Mouse (Mus musculus) kidney, adult 11 months (tissue): ENCODE results near the gene Ehd2.

Experiments used
- DNase-seq: peaks from one replicate; pipeline ENCODE4 v3.0.0; 2022

The Ehd2 gene

DNA sequence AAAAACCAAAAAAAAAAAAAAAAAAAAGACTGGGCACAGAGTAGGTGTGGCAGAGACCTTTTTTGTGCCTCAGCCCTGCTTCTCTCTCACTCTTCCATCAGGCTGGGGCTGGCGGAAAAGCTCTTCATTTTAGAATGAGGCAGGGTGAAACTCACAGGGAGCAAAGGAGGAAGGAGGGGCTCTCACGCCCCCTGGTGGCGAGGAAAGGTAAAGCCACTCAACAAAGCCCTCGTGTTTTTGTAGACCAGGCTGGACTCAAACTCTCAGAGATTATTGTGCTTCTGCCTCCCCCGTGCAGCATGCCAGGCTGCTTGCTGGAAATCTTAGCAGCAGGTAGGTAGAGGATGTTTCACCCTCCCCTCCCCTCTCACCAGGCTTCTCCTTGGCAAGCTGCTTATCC lies 7.3 kb upstream of the Ehd2 start:
- DNase-seq: no peak

DNA sequence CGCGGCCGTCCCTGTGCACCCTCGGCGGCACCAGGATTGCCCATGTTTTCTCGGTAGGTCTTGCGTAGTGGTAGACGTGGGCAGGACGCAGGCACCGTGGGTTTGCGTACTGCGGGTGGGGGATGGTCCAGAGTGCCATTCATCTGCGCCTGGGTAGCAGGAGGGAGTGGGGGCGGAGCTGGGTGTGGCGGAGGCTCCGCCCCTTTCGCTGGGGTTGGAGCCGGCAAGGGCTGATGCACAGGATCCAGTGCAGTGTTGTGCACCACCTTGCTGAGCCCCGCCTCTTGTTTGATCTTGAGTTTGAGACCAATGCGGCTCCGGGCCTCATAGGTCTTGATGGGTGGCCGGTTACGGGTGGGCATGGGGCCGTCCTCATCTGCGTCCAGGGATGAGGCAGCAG lies 4.9 kb upstream of the Ehd2 start:
- no peak for DNase-seq

DNA sequence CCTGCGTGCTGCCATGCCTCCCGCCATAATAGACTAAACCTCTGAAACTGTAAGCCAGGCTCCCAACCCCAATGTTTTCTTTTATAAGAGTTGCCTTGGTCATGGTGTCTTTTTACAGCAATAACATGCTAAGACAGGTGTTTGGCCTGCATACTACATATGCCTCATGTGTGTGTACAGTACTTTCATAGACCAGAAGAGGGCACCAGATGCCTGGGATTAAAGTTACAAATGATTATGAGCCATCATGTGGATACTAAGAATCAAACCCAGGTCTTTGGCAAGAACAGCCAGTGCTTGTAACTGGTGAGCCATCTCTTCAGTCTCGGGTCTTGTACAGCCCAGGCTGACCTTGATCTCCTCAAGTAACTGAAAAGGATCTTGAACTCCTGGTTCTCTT lies 2.3 kb upstream of the Ehd2 start:
- DNase-seq: no peak

DNA sequence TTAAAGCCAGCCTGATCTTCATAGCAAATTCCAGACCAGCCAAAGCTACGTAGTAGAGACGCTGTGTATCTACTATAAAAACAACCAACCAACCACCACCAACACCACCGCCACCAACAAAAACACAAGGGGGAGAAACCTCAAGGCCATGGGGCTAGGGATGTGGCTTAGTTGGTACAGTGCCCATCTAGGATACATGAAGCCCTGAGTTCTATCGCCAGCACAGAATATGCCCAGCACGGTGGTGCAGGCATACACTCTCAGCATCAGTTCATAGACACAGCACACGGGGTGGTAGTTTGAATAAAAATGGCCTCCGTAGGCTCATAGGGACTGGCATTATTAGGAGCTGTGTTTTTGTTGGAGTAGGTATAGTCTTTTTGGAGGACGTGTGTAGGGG lies 955 bp upstream of the Ehd2 start:
- no peak for DNase-seq

DNA sequence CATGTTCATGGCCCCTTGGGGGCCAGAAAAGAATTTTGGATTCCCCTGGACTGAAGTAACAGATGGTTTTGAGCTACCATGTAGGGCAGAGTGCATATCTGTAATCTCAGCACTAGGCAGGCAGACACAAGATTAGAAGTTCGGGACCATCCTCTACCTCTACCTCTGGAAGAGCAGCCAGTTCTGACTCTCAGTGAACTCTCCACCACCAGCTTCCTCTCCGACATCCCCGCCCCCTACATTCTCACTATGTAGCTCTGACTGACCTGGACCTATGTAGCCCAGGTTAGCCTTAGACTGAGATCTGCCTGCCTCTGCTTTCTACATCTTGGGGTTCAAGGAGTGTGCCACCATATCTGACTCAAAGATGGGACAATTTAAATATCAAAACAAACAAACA lies 878 bp downstream of the Ehd2 start:
- DNase-seq: no peak

DNA sequence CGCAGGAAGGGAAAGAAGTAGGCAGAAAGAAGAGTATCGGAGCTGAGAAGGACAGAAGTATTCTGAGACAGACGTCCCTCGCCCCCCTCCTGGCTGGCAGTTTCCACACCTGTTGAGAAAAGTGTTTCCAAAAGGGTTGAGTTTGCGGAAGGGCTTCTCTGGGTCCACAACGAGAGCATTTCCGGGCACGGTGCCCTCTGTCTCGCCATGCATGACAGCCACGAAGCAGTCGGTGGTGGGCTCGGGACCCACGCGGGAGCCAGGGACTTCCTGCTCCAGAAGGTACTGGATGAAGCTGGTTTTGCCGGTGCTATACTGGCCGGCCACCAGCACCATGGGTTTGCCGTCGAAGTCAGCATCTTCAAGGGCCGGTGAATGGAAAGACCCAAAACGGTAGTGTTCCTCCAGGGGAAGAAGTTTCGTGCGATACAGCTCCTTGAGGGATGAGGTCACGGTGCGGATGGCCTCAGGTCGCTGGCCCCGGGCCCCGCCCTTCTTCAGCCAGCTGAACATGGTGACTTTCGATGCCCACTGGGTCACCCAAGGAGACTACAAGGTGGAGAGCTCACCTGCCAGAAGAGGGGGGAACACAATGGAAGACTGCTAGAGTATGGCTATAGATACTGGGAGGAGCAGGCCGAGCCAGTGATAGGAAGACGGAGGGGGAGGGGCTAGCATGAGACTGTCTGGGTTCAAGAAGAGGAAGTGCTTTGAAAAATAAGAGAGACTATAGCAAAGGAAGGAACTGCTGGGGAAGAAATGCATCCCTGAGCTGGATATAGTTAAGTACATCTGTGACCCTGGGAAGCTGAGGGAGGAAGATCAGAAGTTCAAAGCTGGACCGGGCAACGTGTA lies 3.3 kb downstream of the Ehd2 start:
- no peak for DNase-seq

DNA sequence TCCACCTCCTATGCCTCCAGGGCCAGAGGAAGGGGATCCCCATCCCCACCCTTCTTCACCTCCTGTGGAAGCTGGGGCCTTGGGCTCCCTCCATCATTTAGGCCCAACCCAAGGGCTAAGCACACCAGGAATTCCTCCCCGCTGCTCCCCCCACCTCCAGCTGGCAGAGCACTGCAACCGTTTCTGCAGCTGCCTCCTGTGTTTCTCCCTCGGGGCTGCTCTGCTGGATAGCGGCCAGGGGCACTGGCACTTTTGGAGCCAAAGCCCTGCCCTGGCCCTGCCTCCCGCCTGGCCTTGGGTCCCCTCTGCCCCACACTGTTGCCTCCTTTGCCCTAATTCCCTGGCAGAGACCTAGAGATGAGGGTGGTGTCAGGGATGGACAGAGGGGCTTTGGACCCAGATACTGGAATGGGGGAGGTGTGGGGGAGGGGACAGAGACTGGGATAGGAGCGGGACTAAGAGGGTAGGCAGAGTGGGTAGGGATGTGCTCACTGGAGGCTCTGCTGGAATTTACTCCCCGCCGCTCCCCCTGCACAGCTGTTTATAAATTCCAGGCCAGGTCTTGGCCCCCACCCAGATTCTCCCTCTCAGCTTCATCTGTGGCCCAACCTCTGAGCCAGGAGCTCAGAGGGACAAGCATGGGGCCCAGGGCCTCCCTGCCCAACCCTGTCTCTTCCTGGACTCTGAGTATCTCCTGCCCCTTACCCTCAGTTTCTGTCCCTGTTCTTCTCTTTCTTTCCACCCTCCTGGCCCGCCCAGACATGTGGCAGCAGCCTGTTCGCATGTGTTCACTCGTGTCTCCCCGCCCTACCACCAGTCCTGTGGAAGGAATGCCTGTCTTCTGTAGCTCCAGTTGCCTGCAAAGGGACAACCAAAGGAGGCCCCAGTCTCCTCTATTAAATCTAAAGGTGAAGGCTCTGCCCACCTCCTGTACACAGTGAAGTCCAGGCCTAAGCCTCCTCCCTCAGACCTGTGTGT lies 4.8 kb downstream of the Ehd2 start:
- peak; percentile 88 for DNase-seq

DNA sequence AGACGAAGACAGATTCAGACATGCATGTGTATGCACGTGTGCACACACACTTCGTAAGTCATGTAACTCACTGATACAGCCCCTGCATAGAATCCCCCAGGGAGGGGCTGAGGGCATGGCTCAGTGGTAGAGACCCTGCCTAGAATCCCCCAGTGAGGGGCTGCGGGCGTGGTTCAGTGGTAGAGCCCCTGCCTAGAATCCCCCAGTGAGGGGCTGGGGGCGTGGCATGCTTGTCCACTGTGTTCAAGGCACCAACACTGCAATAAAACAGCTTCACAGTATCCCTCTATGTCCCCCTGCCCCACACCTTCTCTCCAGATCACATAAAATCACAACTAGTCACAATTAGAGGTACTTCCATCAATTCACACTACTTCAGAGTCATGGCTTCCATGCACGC lies 5.6 kb downstream of the Ehd2 start:
- no peak for DNase-seq

DNA sequence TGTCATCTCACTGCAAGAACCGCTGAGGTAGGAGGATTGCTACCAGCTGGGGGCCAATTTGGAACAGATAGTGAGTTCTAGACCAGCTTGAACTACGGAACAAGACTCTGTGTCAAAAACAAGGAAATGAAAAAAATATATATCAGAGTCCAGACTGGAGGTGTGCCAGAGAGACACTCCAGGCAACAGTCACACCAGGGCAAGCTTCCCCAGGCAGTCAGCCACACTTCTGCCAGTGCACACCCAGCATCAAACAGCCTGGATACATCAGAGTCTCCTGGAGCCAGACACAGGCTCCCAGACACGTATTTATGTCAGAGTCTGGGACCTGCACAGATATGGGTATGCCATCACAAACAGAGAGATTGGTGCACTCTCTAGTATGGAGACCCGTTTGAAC lies 6.1 kb downstream of the Ehd2 start:
- no peak for DNase-seq

DNA sequence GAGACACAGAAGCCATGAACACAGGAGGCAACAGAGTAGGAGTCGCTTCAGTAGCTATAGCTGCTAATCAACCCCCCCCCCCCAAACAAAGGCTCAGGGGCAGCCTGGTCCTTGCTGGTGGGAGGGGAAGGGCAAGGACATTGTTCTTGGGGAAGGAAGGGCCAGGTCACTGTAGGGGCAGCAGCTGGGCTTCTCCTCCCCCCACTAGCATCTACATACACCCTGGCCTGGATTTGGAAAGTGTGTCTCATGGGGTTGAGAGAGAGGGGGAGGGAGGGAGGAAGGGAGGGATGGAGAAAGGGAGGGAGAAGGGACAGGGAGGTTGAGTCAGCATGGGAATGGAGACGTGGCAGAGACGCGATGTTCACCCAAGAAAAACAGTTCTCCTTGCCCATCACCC lies 6.7 kb downstream of the Ehd2 start:
- no peak for DNase-seq

DNA sequence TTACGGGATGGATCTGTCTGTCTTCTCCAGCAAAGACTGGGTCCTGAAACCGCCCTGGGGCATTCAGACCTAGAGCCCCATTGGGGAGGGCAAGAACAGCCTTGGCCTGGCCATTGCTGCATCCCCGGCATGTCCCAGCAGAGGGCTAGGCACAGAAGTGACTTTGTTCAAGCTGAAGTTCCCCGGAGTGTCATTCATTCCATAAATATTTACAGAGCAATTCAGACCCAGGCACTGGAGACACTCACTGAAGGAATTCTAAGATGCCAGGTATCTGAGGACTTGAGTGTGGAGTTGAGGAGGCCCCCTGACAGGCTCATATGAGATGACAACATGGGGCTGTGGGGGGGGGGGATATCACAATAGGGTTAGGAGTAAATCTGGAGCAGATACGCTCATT lies 11.2 kb downstream of the Ehd2 start:
- no peak for DNase-seq

DNA sequence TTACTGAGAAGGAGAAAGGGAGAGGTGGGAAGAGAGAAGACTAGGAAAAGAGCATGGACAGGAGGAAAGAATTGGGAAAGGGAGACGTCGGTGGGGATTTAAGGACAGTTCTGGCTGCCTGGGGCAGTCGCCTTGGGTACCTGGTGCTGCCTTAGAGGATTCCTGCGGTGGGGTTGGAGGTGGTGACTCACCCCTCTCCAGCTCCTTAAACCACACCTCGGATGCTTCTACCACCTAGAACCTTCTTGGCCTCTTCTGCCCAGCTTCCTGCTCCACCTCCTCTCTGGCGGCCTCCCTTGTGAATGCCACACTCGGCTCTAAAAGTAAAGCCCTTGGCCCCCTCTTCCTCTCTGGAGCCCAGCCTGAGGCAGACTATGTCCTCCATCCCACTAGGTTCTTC lies 11.9 kb downstream of the Ehd2 start:
- DNase-seq: no peak

DNA sequence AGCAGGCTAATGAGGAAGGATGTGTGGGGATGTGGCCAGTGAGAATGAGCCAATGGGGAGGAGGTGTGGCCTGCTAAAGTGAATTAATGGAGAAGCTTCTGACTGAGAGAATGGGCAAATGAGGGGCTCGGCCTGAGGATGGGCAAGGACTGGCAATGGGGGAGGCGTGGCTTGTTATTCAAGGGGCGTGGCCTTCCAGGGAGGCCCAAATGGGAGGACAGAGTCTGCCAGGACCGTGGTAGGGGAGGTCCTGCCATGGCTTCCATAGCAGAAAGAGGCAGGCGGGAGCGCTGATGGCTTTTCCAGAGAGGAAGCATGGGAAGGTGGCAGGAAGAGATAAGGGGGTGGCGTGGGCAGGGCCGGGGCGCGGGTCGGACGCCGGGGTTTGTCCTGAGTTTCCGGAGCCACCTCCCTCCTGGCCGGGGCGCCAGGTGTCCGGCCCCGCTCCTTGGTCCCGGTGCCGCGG lies 12.4 kb downstream of the Ehd2 start:
- DNase-seq: peak; percentile 55

DNA sequence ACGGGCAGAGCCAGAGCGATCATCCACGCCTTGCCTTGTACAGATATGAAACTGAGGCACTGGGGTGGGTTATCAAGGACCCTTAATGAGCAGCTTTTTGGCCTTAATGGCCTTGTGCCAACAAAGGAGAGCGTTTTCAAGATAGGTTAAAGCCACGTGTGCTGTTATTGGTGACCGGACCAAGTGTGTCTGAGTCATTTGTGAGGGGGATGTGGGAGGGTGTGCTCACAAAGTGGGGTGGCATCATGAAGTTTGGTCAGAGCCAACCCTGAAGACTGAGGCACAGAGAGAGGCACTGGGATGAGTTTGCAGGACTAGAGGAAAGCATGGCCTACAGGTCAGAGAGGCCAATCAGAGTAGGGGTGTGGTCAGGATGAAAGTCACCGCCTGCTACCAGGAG lies 12.9 kb downstream of the Ehd2 start:
- DNase-seq: no peak

DNA sequence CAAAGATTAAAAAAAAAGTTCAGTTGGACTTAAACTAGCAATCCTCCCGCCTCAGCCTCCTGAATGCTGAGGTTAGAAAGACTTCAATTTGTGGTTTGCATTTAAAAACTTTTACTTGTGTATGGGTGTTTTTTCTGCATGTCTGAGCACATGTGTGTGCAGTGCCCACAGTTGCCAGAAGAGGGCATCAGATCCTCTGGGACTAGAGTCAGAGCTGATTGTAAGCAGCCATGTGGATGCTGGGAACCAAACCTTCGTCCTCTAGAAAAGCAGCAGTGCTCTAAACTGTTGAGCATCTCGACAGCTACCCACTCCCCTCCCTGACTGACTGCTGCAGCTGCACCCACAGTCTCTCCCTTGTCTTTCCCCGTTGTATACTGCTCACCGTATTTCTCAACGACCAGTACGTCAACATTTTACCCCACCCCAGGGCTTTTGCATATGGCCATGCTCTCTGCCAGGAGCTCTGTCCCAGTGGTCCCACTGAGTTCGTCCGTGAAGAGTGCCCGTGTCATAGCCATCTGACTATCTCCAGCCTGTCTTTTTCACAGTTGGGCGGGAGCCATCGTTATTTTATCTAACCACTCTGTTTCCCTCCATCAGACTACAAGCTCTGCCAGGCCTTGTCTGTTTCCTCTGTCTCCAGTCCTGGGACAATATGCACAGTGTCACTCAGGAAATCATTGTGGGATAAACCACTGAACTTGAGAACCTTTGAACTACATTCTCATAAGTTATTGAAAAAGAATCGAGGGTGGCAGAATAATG lies 13.9 kb downstream of the Ehd2 start:
- DNase-seq: no peak

DNA sequence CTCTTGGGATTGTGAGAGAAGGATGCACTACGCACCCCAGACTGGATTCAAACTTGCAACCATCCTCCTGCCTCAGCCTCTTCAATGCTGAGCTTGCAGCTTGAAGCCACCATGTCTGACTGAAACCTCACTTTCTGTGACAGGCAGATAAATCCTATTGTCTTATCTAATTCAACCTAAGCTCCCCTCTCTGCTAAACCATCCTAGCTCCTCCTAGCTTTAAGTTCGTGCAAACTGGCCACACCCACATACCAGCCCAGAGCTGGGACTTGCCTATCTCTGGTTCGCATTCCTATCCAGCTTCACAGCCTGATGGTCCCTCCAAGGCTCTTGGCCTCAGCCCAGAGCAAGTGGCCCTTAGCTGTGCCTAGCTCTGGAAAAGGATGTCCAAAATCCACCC lies 15.0 kb downstream of the Ehd2 start:
- no peak for DNase-seq

DNA sequence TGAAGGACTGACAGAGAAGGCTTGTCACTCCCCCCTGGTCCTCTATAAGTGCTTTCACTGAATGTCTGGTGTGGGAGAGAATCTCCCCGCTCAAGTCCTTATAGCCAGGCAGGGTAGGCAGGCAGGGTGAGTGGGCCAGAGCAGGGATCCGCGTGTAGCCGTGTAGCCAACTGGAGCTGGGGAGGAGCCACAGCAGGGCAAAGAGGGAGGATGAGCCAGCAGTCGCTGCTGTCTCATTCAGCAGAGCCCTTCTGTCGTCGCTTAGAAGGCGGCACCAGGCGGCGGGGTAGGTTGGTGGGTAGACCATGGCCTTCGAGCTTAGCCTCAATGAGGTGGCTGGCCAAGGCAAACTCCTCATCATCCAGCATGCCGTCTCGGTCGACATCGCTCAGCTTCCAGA lies 17.4 kb downstream of the Ehd2 start:
- no peak for DNase-seq

DNA sequence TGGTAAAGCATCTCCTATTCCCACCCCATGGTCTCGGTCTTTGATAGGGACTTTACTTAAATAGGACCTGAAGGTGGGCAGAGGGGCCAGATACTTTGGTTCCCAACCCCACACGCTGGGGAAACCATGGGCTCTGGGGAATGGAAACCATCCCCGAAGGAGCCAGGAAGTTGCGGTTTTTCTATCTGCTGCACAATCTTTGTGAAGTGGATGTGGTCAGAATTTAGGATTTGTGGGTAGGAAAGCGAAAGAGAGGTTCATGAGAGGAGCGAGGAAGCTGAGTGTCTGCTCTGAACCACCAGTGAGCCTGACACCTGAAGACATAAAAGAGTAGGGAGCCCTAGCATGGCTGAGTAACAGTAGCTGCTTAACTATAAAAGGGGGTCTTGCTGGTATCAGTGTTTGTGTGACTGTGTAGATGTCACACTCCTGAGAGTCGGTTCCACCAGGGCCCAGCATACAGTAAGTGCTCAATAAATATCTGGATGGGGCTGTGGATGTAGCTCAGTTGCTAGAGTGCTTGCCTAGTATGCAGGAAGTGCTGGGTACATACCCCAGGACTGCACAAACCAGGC lies 18.1 kb downstream of the Ehd2 start:
- DNase-seq: no peak

DNA sequence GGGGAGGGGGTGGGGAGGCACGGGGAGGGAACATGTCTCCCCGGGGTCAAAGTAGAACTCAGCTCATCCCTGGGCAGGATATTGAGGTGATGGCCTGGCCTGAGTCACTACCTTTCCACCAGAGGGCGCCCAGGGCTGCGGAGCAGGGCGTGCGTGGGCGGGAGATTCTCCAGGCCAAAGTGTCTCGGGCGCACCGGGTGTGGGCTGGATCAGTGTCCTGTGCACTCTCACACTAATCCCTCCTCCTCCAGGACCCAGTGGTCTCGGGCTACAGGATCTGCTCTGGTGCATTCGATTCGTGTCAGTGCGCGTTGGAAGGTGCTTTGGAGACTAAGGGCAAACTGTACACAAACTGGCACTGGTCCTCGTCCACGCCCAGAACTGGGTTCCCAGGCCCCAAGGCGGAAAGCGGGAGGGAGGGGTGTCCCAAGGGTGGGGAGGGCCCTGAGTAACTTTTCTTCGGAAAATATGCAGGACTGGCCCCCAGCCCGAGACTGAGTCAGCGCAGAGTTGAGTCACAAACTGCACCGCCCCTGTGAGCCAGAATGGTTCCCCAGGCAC lies 18.9 kb downstream of the Ehd2 start:
- DNase-seq: peak; percentile 76

DNA sequence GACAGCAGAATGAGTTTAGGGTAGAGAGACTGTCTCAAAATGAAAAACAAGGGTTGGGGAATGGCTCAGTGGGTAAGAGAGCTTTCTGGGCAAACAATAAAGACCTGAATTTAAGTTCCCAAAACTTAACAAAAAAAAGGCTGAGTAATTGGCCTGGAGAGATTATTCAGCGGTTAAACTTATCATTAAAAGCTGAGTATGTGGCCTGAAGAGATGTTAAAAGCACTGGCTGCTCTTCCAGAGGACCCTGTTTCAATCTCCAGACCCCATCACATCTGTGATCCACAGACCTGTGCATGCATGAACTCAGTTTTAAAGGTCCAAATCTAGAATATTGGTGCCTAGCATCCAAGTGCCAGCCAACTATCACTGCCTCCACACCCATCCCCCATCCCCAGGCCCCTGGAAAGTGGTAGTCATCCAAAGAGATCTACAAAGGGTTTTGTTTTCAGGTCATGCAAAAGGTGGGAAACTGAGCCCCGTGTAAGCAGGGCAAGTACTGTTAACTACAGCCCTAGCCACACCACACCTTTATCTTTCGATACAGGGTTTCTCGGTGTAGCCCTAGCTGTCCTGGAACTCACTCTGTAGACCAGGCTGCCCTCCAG lies 19.6 kb downstream of the Ehd2 start:
- no peak for DNase-seq

DNA sequence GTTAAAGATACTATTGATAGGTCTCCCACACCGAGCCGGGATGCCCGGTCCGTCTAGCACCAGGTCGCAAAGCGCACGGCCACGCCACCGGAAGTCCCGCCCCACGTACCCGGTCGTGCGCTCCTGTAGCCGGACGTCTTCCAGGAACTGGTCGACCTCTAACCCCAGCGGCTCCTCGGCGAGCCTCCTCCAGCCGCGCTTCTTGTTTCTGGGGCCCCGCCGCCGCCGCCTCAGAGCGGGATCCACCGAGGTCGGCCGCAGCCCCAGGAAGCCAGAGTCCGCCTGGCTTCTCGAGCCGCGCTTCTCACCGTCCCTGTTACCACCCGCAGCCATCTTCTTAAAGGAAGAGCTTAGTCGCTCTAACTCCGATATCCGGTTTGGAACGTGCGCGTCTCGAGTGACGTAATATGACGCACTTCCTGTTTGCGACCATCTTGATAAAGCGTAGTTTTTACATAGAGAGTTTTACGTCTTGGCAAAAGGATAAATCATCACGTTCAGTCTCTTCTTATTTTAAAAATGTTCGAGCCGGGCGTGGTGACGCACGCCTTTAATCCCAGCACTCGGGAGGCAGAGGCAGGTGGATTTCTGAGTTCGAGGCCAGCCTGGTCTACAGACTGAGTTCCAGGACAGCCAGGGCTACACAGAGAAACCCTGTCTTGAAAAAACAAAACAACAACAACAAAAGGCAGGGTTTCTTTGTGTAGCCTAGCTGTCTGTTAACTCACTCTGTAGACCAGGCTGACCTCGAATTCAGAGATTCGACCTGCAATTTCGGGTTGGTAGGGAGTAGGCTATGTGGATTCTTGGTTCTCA lies 21.4 kb downstream of the Ehd2 start, which contains the start of gene Nop53:
Nop53 (minus strand) TSS at position 354 of the 816 bp plus-strand sequence.
- peak; percentile 97 for DNase-seq
